Mouse (Mus musculus): Measurements from ENCODE around the gene Efcab9.

GRCm38 (mm10) chr11:32530151-32530550 lies 1.7 kb downstream of the Efcab9 start:
- TF ChIP-seq E2F4 (IDR thresholded peaks at IDR 0.05; ENCODE audit: borderline replicate concordance, low read depth, low read length) (no peak), TBP (IDR thresholded peaks at IDR 0.05; ENCODE audit: low read depth, low read length) (no peak), TCF12 (IDR thresholded peaks at IDR 0.05; ENCODE audit: low read depth, low read length) (no peak), MXI1 (IDR thresholded peaks at IDR 0.05; ENCODE audit: low read depth, low read length) (no peak), POLR2A (IDR thresholded peaks at IDR 0.05; ENCODE audit: control insufficient read depth in 1 of 2, insufficient read depth in 1 of 2, low read depth in 1 of 2, low read length in 2 of 2, poor library complexity in 1 of 2) (no peak), CTCF (IDR thresholded peaks at IDR 0.05 in 2 of 3, conservative IDR thresholded peaks at IDR 0.05 in 1 of 3; ENCODE audit: control insufficient read depth in 1 of 3, insufficient read depth in 1 of 3, low read depth in 2 of 3, low read length in 3 of 3, poor library complexity in 1 of 3, severe bottlenecking in 1 of 3) (peak in 2 of 3 experiments; percentile 26 to 59; a peak in 4 of 6 replicates), POLR2AphosphoS2 (IDR thresholded peaks at IDR 0.05; ENCODE audit: low read length) (no peak), GABPA (IDR thresholded peaks at IDR 0.05; ENCODE audit: low read depth, low read length) (no peak), NRF1 (IDR thresholded peaks at IDR 0.05; ENCODE audit: insufficient read depth, low read depth, low read length, poor library complexity, severe bottlenecking) (no peak), USF1 (IDR thresholded peaks at IDR 0.05; ENCODE audit: low read depth, low read length) (no peak)

Data from MEL (cell line).